Mouse (Mus musculus) ES-Bruce4 (cell line): ENCODE results near the gene Ankrd23.

Experiments used
- CTCF ChIP-seq: IDR thresholded peaks from one replicate; pipeline ENCODE4 v1.8.1; 2011; ENCODE audit warnings: low read depth, low read length
- EP300 ChIP-seq: IDR thresholded peaks from 2 replicates; pipeline ENCODE4 v1.6.1; 2011; ENCODE audit warnings: low read depth, low read length; ENCODE audit not compliant: insufficient read depth
- POLR2A ChIP-seq: IDR thresholded peaks from one replicate; pipeline ENCODE4 v1.8.1; 2011; ENCODE audit warnings: low read length; ENCODE audit not compliant: insufficient read depth

GRCm38 (mm10) chr1:36483825-36484224 is 52.9 kb downstream of the Ankrd23 start:
- TF ChIP-seq POLR2A, result no peak
- TF ChIP-seq EP300, result no peak
- no peak for TF ChIP-seq CTCF
